Mouse (Mus musculus) layer of hippocampus, adult 2 months (tissue): ENCODE data around the gene Mc3r. TPM values are rescaled to one million over a fixed set of nuclear protein-coding genes. Genes with fewer than 3 reads are reported as not detected.

Experiments used
- DNase-seq, 2 experiments: peaks; one replicate each; pipeline ENCODE4 v3.0.0; 2022; ENCODE audit warnings: low spot score in 2 of 2
- H3K27ac ChIP-seq: fragments of 200-600 bp; 2 replicates; pipeline ENCODE4 v1.8.1; 2022
- H3K4me3 ChIP-seq: fragments of 200-600 bp; 2 replicates; pipeline ENCODE4 v1.8.1; 2022; ENCODE audit warnings: mild to moderate bottlenecking
- CTCF ChIP-seq: fragments of 200-600 bp; conservative IDR thresholded peaks from 2 replicates; pipeline ENCODE4 v1.8.1; 2022; ENCODE audit warnings: antibody characterized with exemption, mild to moderate bottlenecking, moderate library complexity
- long read RNA-seq, 2 experiments: library from polyadenylated mRNA; stranded (forward); transcript quantifications; one replicate each; pipeline ENCODE4 v2.0.0; 2021; ENCODE audit warnings: borderline mapping rate in 2 of 2
- total RNA-seq, 2 experiments: library from RNA; stranded (reverse); gene quantifications; 2 replicates each; pipeline ENCODE4 v1.2.3; 2021

Gene Mc3r
- total RNA-seq = not detected
- long read RNA-seq, experiment 1 = 0 reads
- long read RNA-seq, experiment 2 = 0 reads

DNA sequence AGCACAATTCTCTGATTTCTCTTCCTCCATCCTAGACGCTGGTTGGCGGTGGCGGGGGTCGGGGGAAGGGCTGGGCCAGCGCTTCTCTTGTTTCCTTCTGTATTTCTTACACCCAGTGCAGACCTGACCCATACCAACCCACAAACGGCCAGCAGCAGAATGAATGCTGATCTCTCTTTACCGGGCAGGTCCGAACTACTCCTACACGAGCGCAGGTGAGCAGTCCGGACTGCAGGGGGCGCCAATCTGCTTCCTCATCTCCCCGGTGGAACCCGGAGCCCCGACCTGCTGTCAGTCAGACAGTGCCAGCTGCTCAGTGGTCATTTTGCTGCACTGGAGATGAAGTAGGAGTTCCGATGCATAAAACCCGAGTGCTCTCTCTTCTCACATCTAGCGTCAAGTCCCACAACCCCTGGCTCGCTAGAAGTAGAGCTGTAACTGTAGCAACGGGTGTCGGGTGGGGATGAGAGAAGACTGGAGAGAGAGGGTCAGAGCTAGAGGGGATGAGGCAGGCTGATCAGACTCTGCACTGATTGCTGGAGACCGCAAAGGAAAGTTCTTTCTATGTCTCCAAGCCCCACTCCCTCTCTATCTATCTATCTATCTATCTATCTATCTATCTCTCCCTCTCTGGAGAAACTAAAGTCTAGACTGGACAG is at the start of gene Mc3r:
Mc3r (plus strand) TSS at position 387 of the 659 bp plus-strand sequence.
- peak; percentile 78 for TF ChIP-seq CTCF
- DNase-seq = peak; percentile 31 to 72
- no peak within 1 kb of the TSS for H3K4me3 ChIP-seq
- H3K27ac ChIP-seq = no peak within 1 kb of the TSS

- no peak for DNase-seq
Observed at GRCm38 (mm10) chr2:172201998-172202780, 46.1 kb upstream of the Mc3r start.

DNA sequence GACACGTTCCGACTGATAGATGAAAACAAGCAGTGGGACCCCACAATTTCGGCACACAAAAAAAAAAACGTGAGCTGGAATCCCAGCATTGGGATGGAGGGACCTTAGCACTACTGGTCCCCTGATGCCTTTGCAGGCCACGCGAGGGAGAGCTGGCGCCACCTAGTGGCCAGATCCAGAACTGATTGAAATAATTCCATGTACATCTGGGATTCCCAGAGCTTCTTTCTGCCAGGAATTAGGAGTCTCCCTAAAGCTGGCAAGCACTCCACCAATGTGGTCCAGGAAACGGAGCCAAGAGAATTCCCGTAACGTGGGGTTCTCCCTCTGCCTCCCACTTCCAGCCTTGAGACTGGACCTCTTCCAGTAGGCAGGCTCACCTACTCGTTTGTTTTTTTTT is 41.3 kb upstream of the Mc3r start:
- TF ChIP-seq CTCF = peak; percentile 94
- DNase-seq = peak; percentile 81 to 94

More at GRCm38 (mm10) chr2:172201998-172202780, 46.1 kb upstream of the Mc3r start:
- H3K27ac ChIP-seq = no peak overlapping the region
- no peak overlapping the region for H3K4me3 ChIP-seq
- no peak for TF ChIP-seq CTCF

DNA sequence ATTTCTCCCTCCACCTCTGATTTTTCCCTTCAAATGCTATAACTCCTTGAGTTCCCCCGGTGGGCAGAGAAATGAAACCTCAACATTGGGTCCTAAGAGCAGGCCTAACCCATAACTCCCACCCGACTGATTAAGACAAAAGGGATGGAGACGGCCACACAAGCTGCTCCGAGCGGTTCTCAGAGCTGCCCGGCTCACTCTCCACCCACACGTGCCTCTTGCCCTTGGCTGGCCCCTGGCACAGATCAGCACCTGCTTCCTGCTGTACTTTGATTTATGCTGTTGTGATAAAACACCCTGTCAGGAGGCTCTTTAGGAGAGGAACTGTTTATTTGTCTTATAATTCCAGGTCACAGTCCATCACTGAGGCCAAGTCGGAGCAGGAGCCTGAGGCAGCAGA is 34.8 kb upstream of the Mc3r start:
- no peak for DNase-seq
- no peak for TF ChIP-seq CTCF
- no peak overlapping the region for H3K4me3 ChIP-seq
- H3K27ac ChIP-seq = no peak overlapping the region

More for the DNA sequence above, 41.3 kb upstream of the Mc3r start:
- H3K27ac ChIP-seq = no peak overlapping the region
- no peak overlapping the region for H3K4me3 ChIP-seq

DNA sequence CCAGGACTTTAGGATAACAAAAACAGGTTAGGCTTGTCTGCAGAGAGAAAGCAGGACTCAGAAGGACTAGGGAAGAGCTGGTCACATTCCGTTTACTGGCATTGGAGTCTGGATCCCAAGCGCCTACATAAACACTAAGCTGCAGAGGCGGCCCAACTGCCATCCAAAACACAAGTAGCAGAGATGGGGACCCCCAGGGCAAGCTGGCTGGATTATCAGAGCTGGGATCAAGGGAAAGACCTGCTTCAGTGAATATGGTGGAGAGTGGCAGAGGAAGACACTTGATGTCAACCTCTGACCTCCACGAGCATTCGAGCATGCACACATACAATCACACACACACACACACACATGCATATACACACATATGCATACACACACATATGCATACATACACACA is 34.0 kb upstream of the Mc3r start:
- Histone ChIP-seq H3K27ac (no peak overlapping the region), H3K4me3 (no peak overlapping the region)
- DNase-seq = no peak
- TF ChIP-seq CTCF = no peak

GRCm38 (mm10) chr2:172215508-172216162 is 32.7 kb upstream of the Mc3r start:
- peak; percentile 79 for TF ChIP-seq CTCF
- H3K27ac ChIP-seq = no peak overlapping the region
- peak; percentile 36 to 65 for DNase-seq
- no peak overlapping the region for H3K4me3 ChIP-seq

DNA sequence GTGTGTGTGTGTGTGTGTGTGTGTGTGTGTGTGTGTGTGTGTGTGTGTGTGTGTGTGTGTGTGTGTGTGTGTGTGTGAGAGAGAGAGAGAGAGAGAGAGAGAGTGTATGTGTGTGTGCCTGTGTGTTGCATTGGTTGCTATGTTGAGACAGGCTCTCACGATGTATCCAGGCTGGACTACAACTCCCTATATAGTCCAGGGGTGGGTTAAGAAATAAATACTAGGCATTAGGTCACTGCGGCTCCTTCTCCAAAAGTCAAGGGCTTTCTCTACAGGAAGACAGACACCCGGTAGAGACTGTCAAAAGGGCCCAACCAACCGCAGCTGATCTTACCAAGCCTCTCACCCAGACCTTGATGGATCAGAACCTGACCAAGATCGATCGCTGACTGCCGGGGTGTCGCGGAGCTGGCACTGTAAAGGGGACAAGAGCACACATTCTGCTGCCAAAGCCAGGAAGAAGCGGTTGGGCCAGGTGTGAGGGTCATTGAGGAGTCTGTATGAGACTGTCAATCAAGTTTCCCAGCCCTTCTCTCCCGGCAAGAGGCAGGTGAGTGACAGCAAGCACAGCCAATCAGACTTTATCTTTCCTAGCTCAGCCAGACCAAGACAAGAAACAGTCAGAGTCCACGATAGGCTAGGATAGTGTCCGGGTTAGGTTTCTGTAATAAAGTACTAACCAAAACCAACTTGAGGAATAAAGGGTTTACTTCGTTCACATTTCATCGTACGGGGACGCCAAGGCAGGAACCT is 32.0 kb upstream of the Mc3r start:
- Histone ChIP-seq H3K4me3 (no peak overlapping the region), H3K27ac (no peak overlapping the region)
- DNase-seq = no peak
- no peak for TF ChIP-seq CTCF

GRCm38 (mm10) chr2:172217886-172218285 is 30.4 kb upstream of the Mc3r start:
- DNase-seq = no peak
- H3K4me3 ChIP-seq = no peak overlapping the region
- TF ChIP-seq CTCF = no peak
- H3K27ac ChIP-seq = no peak overlapping the region

DNA sequence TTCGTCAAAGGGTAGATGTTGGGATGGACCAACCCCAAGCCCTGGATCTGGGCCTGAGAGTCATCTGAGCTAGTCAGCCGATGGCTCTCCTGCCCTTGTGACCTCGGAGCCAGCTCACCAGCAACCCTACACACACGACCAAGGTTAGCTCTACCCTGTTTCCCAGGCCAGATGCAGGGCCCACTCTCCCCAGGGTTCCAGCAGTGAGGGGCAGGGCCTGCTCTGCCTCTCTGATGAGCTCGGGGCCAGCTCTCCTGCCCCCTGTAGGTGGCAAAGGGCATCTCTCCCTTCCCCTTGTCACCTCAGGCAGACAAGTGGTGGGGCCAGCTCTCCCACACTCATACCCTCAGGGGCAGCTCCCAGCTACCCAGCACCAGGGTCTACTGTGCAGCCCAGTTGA is 29.1 kb upstream of the Mc3r start:
- H3K4me3 ChIP-seq = no peak overlapping the region
- peak; percentile 37 for TF ChIP-seq CTCF
- DNase-seq = no peak
- no peak overlapping the region for H3K27ac ChIP-seq

DNA sequence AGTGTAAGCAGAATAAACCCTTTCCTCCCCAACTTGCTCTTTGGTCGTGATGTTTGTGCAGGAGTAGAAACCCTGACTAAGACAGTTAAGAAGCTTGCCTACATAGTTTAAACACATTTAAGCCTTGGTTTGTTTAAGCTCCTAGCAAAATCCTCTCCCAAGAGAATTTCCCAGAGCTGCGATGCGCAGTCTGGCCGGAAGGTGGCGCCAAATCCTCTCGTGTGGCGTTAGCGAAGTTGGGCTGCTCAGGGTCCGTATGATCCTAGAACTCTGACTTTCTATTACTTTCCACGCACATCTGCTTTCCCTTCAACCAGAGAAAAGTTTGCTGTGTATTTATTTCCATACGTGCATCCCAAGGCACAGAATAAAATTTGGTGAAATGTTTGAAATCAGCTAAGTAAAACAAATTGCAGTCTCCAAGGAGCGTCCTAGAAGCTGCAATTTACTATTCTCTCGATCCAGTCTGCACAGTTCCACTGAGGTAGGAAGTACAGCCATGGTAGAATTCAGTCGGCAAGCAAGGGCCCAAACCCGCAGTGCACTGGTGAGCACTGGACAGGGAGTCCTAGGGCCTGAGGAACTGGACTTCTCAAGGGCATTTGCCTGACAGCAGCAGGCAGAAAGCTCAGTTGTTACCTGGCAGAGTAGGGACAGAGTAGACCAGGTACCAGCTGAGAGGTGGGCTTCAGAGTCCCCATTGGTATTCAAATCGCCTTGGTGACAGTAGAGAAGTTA is 26.5 kb upstream of the Mc3r start:
- Histone ChIP-seq H3K27ac (no peak overlapping the region), H3K4me3 (peak overlapping the region; percentile 18; the same call in 1 of the 2 replicates)
- peak; percentile 95 for TF ChIP-seq CTCF
- peak; percentile 34 to 83 for DNase-seq

DNA sequence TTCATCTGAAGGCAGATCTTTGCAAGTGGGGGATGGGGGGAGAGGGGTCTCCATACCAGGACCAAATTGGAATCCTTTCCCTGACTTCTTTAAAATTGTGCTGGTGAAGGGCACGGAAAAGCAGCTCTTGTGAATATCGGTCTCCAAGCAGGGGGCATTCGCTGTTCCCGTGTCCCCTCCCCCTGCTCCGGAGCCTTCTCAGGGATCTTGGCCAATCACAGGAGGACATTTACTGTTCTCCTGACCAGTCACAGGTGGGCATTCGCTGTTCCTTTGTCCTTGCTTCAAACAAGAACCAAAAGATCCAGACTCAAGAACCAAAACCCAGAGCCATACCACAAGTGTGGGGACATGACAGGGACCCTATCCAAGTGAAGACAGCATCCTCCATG is 25.9 kb upstream of the Mc3r start:
- Histone ChIP-seq H3K4me3 (no peak overlapping the region), H3K27ac (no peak overlapping the region)
- DNase-seq = peak in 1 of 2 experiments; percentile 28
- no peak for TF ChIP-seq CTCF

GRCm38 (mm10) chr2:172222891-172223290 is 25.4 kb upstream of the Mc3r start:
- peak; percentile 30 to 32 for DNase-seq
- TF ChIP-seq CTCF = no peak
- Histone ChIP-seq H3K27ac (no peak overlapping the region), H3K4me3 (no peak overlapping the region)
